Mouse (Mus musculus): Measurements from ENCODE around the gene Pip4k2b. TPM values are rescaled to one million over a fixed set of nuclear protein-coding genes. Genes with fewer than 3 reads are reported as not detected.
"Not testable (repeated sequence)": the region's sequence is repeated elsewhere in the genome, so short reads cannot be mapped to it uniquely, and the experiment has no call there.

The Pip4k2b gene
- total RNA-seq, 4 experiments from 2014 or later: 109 to 123 (median 110) TPM

DNA sequence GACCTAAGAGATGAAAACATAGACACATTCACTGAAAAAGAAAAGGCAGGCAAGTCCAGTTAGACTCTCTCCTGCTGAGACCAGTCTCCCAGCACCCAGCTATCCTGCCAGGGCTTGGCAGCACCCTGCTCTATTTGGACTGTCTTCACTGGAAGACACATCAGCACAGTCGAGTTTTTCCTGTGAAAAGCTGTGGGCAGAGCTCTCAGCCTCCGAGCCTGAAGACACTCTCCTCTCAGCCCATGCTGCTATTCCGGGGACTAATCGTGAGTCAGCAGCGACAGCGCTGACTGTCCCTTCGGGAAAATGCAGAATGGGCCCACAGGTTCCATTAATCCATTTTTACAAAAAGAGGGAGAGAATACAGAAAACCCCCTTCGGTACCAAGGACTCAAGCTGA lies 8.8 kb upstream of the Pip4k2b start:
- peak; percentile 31 to 74 for DNase-seq (ENCODE audit: low spot score in 2 of 2)

DNA sequence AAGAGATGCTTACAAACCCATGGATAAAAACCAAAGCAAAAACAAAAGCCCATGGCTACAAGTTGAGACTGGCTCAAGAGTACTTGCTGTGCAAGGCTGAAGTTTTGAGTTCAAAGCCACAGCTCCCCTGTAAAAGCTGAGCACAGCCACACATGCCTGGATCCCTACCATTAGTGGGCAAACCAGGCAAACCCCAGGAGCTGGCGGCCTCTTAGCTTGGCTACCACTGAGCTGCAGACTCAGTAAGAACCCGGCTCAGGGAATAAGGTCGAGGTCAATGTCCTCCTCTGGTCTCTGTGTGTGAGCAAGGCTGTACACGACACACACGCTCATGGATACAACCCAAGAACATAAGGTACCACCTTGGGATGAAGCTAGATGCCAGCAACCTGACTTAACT lies 4.0 kb upstream of the Pip4k2b start:
- no peak for DNase-seq (ENCODE audit: low spot score in 2 of 2)

DNA sequence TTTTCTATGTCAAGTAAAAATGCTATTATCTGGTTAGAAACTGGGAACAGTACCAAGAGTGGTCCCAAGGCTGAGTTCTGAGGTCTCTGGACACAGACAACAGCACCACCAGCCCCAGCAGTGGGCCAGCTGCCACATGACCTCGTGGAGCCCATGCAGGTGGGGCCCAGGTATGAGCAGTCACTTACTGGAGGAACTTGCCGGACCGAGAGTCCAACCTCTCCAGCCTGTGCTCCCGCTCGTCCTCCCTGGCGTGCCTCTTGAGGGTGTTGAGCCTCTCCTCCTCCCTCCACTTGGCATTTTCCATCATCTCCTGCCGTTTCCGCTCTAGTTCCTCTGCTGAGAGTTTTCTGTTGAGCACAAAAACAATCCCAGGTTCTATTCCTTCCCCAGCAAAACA lies 3.3 kb upstream of the Pip4k2b start:
- no peak for DNase-seq (ENCODE audit: low spot score in 2 of 2)

DNA sequence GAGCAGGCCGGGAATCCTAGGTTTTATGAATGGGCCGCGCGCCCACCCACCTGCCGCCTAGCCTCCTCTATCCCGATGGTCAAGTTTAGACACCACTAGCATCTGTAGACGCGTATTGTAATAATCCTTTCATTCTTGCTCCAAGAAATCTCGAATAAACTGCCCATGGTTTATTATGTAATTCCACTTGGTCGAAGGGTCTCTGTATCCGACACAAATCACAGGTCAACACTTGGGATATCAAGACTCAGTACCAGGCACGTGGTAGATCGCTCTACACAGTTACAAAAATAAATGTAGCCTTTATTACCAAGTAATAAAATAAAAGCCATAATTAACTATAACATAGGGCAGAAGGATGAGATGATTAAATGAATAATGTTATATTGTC lies 822 bp upstream of the Pip4k2b start:
- DNase-seq (ENCODE audit: low spot score in 2 of 2): no peak

DNA sequence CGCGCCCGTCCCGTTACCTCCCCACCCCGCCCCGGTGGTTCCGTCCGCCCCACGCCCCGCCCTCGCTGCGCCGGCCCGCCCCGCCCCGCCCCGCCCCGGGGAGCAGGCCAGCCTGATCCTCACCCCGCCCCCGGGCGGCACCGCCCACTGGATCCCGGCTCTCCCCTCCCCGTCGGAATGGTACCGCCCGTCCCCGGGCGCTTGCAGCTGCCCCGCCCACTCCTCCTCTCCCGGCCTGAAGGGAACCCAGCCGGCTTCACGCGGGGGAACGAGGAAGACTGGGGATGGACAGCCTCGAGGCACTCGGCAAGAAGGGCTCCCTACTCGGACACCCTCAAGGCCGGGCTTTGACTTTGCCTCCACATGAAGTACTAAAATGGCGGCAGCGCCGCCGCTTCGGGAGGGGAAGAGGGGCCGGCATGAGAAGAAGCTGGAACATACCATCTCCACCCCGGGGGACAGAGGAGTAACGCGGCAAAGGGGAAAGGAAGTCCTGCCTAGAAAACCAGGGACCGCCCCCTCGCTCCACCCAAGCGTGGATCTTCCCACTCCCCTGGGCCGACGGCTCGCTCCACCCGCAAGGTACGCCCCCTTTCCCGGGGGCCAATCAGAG lies 320 bp upstream of the Pip4k2b start:
- DNase-seq (ENCODE audit: low spot score in 2 of 2): peak; percentile 94 to 98

- no peak for DNase-seq (ENCODE audit: low spot score in 2 of 2)
These were observed 1.1 kb downstream of the Pip4k2b start for GRCm38 (mm10) chr11:97743423-97743822.

- DNase-seq (ENCODE audit: low spot score in 2 of 2): no peak
These were observed 1.9 kb downstream of the Pip4k2b start for GRCm38 (mm10) chr11:97742591-97742990.

DNA sequence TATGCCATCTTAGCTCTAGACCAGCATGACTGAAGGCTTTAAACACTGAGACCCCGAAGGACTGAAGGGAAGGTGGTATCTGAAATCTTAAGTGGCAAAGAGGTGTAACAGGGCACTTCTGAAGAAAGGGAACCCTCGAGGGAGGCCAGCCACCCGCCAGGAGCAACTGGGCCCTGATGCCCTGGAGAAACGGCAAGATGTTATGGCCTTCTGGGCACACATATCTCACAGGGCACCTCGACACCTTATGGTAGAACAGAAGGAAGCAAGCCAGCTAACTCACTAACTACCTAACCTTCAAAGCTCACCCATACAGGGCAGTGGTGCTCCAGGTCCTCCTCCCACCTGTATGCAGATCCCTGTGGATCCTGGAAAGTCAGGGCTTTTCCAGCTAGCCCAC lies 2.3 kb downstream of the Pip4k2b start:
- DNase-seq (ENCODE audit: low spot score in 2 of 2): no peak

GRCm38 (mm10) chr11:97740190-97740589 lies 4.3 kb downstream of the Pip4k2b start:
- DNase-seq (ENCODE audit: low spot score in 2 of 2): no peak

- DNase-seq (ENCODE audit: low spot score in 2 of 2): no peak
These were observed 5.3 kb downstream of the Pip4k2b start for GRCm38 (mm10) chr11:97739155-97739554.

- no peak for DNase-seq (ENCODE audit: low spot score in 2 of 2)
These were observed 5.8 kb downstream of the Pip4k2b start for GRCm38 (mm10) chr11:97738703-97739102.

- DNase-seq (ENCODE audit: low spot score in 2 of 2): no peak
These were observed 6.9 kb downstream of the Pip4k2b start for GRCm38 (mm10) chr11:97737600-97737999.

DNA sequence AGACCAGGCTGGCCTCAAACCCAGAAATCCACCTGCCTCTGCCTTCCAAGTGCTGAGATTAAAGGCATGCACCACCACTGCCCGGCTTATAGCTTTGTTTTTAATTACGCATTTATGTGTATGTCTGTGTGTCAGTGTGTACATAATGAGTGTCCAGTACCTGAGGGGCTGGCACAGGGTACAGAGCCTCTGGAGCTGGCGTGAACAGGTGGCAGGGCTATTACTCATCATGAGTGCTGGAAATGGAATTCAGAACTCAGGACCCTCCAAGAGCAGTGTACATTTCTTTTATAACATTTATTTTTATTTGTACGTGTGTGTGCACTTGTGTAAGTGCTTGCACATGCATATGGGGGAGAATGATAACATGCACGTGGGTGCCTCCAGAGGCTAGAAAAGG lies 7.9 kb downstream of the Pip4k2b start:
- DNase-seq (ENCODE audit: low spot score in 2 of 2): no peak

- DNase-seq (ENCODE audit: low spot score in 2 of 2): not testable (repeated sequence)
These were observed 9.7 kb downstream of the Pip4k2b start for GRCm38 (mm10) chr11:97734810-97735209.

GRCm38 (mm10) chr11:97733689-97734088 lies 10.8 kb downstream of the Pip4k2b start:
- no peak for DNase-seq (ENCODE audit: low spot score in 2 of 2)

DNA sequence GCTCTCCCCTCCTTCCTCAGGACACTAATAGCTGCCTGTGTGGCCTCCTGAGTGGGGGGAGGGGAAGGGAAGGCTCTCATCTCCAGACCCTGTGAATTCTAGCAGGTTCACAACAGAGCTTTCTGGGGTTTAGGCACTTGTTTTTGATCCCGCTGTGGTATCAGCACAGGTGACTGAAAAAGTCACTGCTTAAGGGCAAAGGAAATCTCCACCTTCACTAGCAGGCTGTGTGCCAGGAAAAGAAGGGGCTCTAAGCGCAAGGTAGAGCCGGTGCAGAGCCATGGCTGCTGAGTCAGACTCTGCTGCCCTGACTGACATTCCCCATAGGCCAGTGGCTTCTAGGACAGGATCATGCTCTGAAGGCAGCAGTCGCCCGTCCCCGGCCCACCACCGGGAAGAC lies 15.8 kb downstream of the Pip4k2b start:
- no peak for DNase-seq (ENCODE audit: low spot score in 2 of 2)

- no peak for DNase-seq (ENCODE audit: low spot score in 2 of 2)
These were observed 16.2 kb downstream of the Pip4k2b start for GRCm38 (mm10) chr11:97728311-97728710.

GRCm38 (mm10) chr11:97723709-97724108 lies 20.8 kb downstream of the Pip4k2b start:
- no peak for DNase-seq (ENCODE audit: low spot score in 2 of 2)

- DNase-seq (ENCODE audit: low spot score in 2 of 2): no peak
These were observed 23.2 kb downstream of the Pip4k2b start for GRCm38 (mm10) chr11:97721338-97721737.

- no peak for DNase-seq (ENCODE audit: low spot score in 2 of 2)
These were observed 25.5 kb downstream of the Pip4k2b start for GRCm38 (mm10) chr11:97719041-97719440.

- DNase-seq (ENCODE audit: low spot score in 2 of 2): no peak
These were observed 26.1 kb downstream of the Pip4k2b start for GRCm38 (mm10) chr11:97718281-97718860.

- DNase-seq (ENCODE audit: low spot score in 2 of 2): no peak
These were observed 26.9 kb downstream of the Pip4k2b start for GRCm38 (mm10) chr11:97717369-97718280.

All from left cerebral cortex, adult 8-10 months (tissue).